Mouse (Mus musculus): Measurements from ENCODE around the gene Plk5. TPM values are rescaled to one million over a fixed set of nuclear protein-coding genes. Genes with fewer than 3 reads are reported as not detected.

Plk5 gene
- total and polyA plus RNA-seq, 3 experiments, result 0.50 to 2.7 (median 0.63) TPM

- H3K27ac ChIP-seq, result no peak overlapping the region
- 39% methylated on average over 7 of the region's 7 CpGs for WGBS
- peak overlapping the region; percentile 57 for H3K4me3 ChIP-seq
- H3K36me3 ChIP-seq (ENCODE audit: control insufficient read depth, insufficient read depth, low read length), result no peaks in the 10 kb centered on the region
- peaks cover 4% of the 10 kb centered on the region for H3K79me2 ChIP-seq (replicated peaks; ENCODE audit: control insufficient read depth, insufficient read depth, low read length)
- H3K27me3 ChIP-seq (ENCODE audit: control insufficient read depth, insufficient read depth, low read length), result no peaks in the 10 kb centered on the region
- no peak for TF ChIP-seq POLR2A (IDR thresholded peaks at IDR 0.05; ENCODE audit: insufficient read depth, low read depth, low read length)
- TF ChIP-seq CTCF (IDR thresholded peaks at IDR 0.05), result no peak
- TF ChIP-seq EP300 (IDR thresholded peaks at IDR 0.05; ENCODE audit: insufficient read depth, low read depth, low read length), result no peak
- DNase-seq, result no peak
- intact Hi-C loops (cut with DNase I), result no loop called here
- peaks cover 5% of the 10 kb centered on the region for H3K4me1 ChIP-seq (ENCODE audit: control insufficient read depth, insufficient read depth, low read length)
- H3K9ac ChIP-seq (ENCODE audit: low read depth, low read length), result 0 out of 2 replicates have a peak overlapping the region, but pooled peaks have one; percentile 91
These were observed 29.1 kb downstream of the Plk5 start for GRCm38 (mm10) chr10:80385310-80385709.

- 8% methylated on average over 34 of the region's 34 CpGs for WGBS
- Histone ChIP-seq H3K4me1 (ENCODE audit: control insufficient read depth, insufficient read depth, low read length) (peaks cover 5% of the 10 kb centered on the region), H3K4me3 (peak overlapping the region; percentile 57), H3K9ac (ENCODE audit: low read depth, low read length) (peak overlapping the region; percentile 91), H3K27ac (no peak overlapping the region; the same call in 1 of the 2 replicates), H3K27me3 (ENCODE audit: control insufficient read depth, insufficient read depth, low read length) (no peaks in the 10 kb centered on the region), H3K36me3 (ENCODE audit: control insufficient read depth, insufficient read depth, low read length) (no peaks in the 10 kb centered on the region), H3K79me2 (replicated peaks; ENCODE audit: control insufficient read depth, insufficient read depth, low read length) (peaks cover 4% of the 10 kb centered on the region)
- TF ChIP-seq POLR2A (IDR thresholded peaks at IDR 0.05; ENCODE audit: insufficient read depth, low read depth, low read length), result no peak
- intact Hi-C loops (cut with DNase I), result no loop called here
- no peak for DNase-seq
These were observed 29.8 kb downstream of the Plk5 start for GRCm38 (mm10) chr10:80385811-80386734.

DNA sequence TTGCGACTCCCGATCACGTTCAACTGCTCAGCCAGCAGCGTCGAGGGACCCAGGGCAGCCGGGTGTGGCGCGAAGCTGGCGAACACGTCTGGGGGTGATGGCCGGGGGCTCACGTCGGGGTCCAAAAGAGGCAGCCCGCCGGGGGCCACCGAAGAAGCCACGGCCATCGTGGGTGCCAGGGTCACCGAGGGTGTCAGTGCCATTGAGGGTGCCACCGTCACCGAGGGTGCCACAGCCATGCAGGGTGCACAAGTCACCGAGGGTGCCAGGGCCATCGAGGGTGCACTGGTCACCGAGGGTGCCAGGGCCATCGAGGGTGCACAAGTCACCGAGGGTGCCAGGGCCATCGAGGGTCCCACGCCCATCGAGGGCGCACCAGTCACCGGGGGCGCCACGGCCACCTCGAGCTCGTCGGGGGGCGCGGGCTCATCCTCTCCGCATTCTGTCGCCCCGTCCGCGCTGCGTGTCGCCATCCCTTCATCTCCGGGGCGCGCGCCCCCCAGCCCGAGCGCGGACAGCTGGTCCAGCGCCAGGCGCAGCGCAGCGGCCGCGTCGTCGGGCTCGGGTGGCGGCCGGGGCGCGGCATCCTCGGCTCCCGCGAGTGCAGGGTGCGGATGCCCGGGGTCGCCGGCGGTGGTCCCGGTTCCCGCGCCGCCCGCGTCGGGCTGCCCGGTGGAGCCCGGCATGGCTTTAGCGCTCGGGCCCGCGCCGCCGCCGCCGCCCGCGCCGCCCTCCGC, 30.6 kb downstream of the Plk5 start:
- peaks cover 4% of the 10 kb centered on the region for H3K79me2 ChIP-seq (replicated peaks; ENCODE audit: control insufficient read depth, insufficient read depth, low read length)
- H3K9ac ChIP-seq (ENCODE audit: low read depth, low read length), result peak overlapping the region; percentile 91
- intact Hi-C loops (cut with DNase I), result no loop called here
- peak overlapping the region; percentile 23 for H3K27ac ChIP-seq
- WGBS, result 5% methylated on average over 81 of the region's 94 CpGs
- peak; percentile 35 to 53 for DNase-seq
- H3K36me3 ChIP-seq (ENCODE audit: control insufficient read depth, insufficient read depth, low read length), result no peaks in the 10 kb centered on the region
- TF ChIP-seq CTCF (IDR thresholded peaks at IDR 0.05) (no peak), POLR2A (IDR thresholded peaks at IDR 0.05; ENCODE audit: insufficient read depth, low read depth, low read length) (no peak), EP300 (IDR thresholded peaks at IDR 0.05; ENCODE audit: insufficient read depth, low read depth, low read length) (no peak)
- H3K4me3 ChIP-seq, result peak overlapping the region; percentile 57
- H3K27me3 ChIP-seq (ENCODE audit: control insufficient read depth, insufficient read depth, low read length), result no peaks in the 10 kb centered on the region
- peaks cover 5% of the 10 kb centered on the region for H3K4me1 ChIP-seq (ENCODE audit: control insufficient read depth, insufficient read depth, low read length)

GRCm38 (mm10) chr10:80387522-80387959, 31.3 kb downstream of the Plk5 start, which contains the start of gene Mex3d:
Gene Mex3d, minus strand, starts transcription at chr10:80387659.
- intact Hi-C loops (cut with DNase I), result no loop called here
- peak within 1 kb of the TSS; percentile 91 for H3K9ac ChIP-seq (ENCODE audit: low read depth, low read length)
- H3K4me3 ChIP-seq, result peak within 1 kb of the TSS; percentile 57
- peak within 1 kb of the TSS; percentile 70 for H3K27ac ChIP-seq
- TF ChIP-seq POLR2A (IDR thresholded peaks at IDR 0.05; ENCODE audit: insufficient read depth, low read depth, low read length) (peak; percentile 55), CTCF (IDR thresholded peaks at IDR 0.05) (no peak)
- H3K27me3 ChIP-seq (ENCODE audit: control insufficient read depth, insufficient read depth, low read length), result no peaks in the 10 kb centered on the region
- peak; percentile 91 to 92 for DNase-seq
- no peaks in the 10 kb centered on the region for H3K36me3 ChIP-seq (ENCODE audit: control insufficient read depth, insufficient read depth, low read length)
- H3K79me2 ChIP-seq (replicated peaks; ENCODE audit: control insufficient read depth, insufficient read depth, low read length), result peaks cover 4% of the 10 kb centered on the region
- WGBS, result 18% methylated on average over 54 of the region's 61 CpGs
- peaks cover 5% of the 10 kb centered on the region for H3K4me1 ChIP-seq (ENCODE audit: control insufficient read depth, insufficient read depth, low read length)

GRCm38 (mm10) chr10:80388731-80389130, 32.5 kb downstream of the Plk5 start:
- Histone ChIP-seq H3K4me3 (no peak overlapping the region), H3K4me1 (ENCODE audit: control insufficient read depth, insufficient read depth, low read length) (peaks cover 5% of the 10 kb centered on the region), H3K79me2 (replicated peaks; ENCODE audit: control insufficient read depth, insufficient read depth, low read length) (peaks cover 4% of the 10 kb centered on the region), H3K27ac (no peak overlapping the region), H3K36me3 (ENCODE audit: control insufficient read depth, insufficient read depth, low read length) (no peaks in the 10 kb centered on the region), H3K27me3 (ENCODE audit: control insufficient read depth, insufficient read depth, low read length) (no peaks in the 10 kb centered on the region), H3K9ac (ENCODE audit: low read depth, low read length) (no peak overlapping the region)
- TF ChIP-seq EP300 (IDR thresholded peaks at IDR 0.05; ENCODE audit: insufficient read depth, low read depth, low read length) (no peak), POLR2A (IDR thresholded peaks at IDR 0.05; ENCODE audit: insufficient read depth, low read depth, low read length) (no peak), CTCF (IDR thresholded peaks at IDR 0.05) (no peak)
- intact Hi-C loops (cut with DNase I), result no loop called here
- 33% methylated on average over 2 of the region's 2 CpGs for WGBS
- no peak for DNase-seq

All from heart, adult 2 months (tissue).